In genomic region chr17:50209831-50210230, GRCm38 (mm10) we compare ENCODE assay signal across 12 mouse cellular contexts.
"Had no signal": no experiment of that assay in that cellular context is flagged by ENCODE, and none has a peak within 500 bp of the region (broad histone marks: within the 10 kb centered on the region; RNA-seq: fewer than 3 reads in every experiment).

No protein-coding gene starts in this region.

- H3K9me3 ChIP-seq: limb, embryonic 12.5 days; liver, embryonic 13.5 days; lung, embryonic 15.5 days; midbrain, embryonic 13.5 days had no signal

- H3K4me1 ChIP-seq: limb, embryonic 12.5 days; liver, embryonic 13.5 days; lung, embryonic 15.5 days; midbrain, embryonic 13.5 days had no signal

- H3K4me3 ChIP-seq: limb, embryonic 12.5 days; liver, embryonic 13.5 days; lung, embryonic 15.5 days; midbrain, embryonic 13.5 days had no signal

- H3K27me3 ChIP-seq: limb, embryonic 12.5 days; liver, embryonic 13.5 days; lung, embryonic 15.5 days; midbrain, embryonic 13.5 days had no signal

- H3K27ac ChIP-seq: limb, embryonic 12.5 days; liver, embryonic 13.5 days; lung, embryonic 15.5 days; midbrain, embryonic 13.5 days had no signal

- H3K36me3 ChIP-seq: limb, embryonic 12.5 days; liver, embryonic 13.5 days; lung, embryonic 15.5 days; midbrain, embryonic 13.5 days had no signal

- ATAC-seq: liver, postnatal 0 days; midbrain, embryonic 13.5 days had no signal

- DNase-seq: kidney, adult 8-10 months; kidney, postnatal 25 days; layer of hippocampus, adult 9-11 months; layer of hippocampus, postnatal 36 days; liver; liver, embryonic 13.5 days; liver, postnatal 0 days; right cerebral cortex, postnatal 14 days; thymus, postnatal 4 days had no signal
